Mouse (Mus musculus) G1E (cell line): ENCODE data around the gene Spz1. TPM values are rescaled to one million over a fixed set of nuclear protein-coding genes. Genes with fewer than 3 reads are reported as not detected.
A peak's percentile ranks its signal among the peaks of the same experiment; 100 is the strongest.

Experiments used
- ATAC-seq: 2 replicates; pipeline ENCODE4 v1.8.0; 2016; ENCODE audit warnings: mild to moderate bottlenecking; ENCODE audit not compliant: insufficient number of reproducible peaks, poor library complexity, low FRiP score, severe bottlenecking; ENCODE audit errors: extremely low read depth
- DNase-seq: peaks from one replicate; pipeline ENCODE4 v3.0.0; 2012; ENCODE audit warnings: low spot score
- H3K27me3 ChIP-seq: 2 replicates; pipeline ENCODE4 v1.6.1; 2012; ENCODE audit warnings: mild to moderate bottlenecking, low read length, inconsistent platforms; ENCODE audit not compliant: insufficient read depth
- H3K36me3 ChIP-seq: replicated peaks from 2 replicates; pipeline ENCODE3; 2012; ENCODE audit warnings: mild to moderate bottlenecking, inconsistent platforms
- H3K4me1 ChIP-seq: 2 replicates; pipeline ENCODE4 v1.6.1; 2012; ENCODE audit warnings: low read depth, low read length, inconsistent platforms, mixed read lengths; ENCODE audit not compliant: insufficient read depth
- H3K4me3 ChIP-seq: 2 replicates; pipeline ENCODE4 v1.5.1; 2012; ENCODE audit warnings: low read depth, mild to moderate bottlenecking, inconsistent platforms, low read length, moderate library complexity, mixed read lengths
- H3K9me3 ChIP-seq: replicated peaks from 2 replicates; pipeline ENCODE4 v1.6.1; 2012; ENCODE audit warnings: inconsistent platforms
- CTCF ChIP-seq: IDR thresholded peaks from 2 replicates; pipeline ENCODE4 v1.5.1; 2012; ENCODE audit warnings: low read depth, low read length, inconsistent platforms, mixed read lengths
- GATA1 ChIP-seq: IDR thresholded peaks from 2 replicates; pipeline ENCODE4 v1.6.1; 2012; ENCODE audit warnings: borderline replicate concordance, low read length, inconsistent platforms, mixed read lengths
- GATA2 ChIP-seq: IDR thresholded peaks from 2 replicates; pipeline ENCODE4 v1.6.1; 2012; ENCODE audit warnings: low read depth, low read length, inconsistent platforms, borderline replicate concordance
- POLR2AphosphoS5 ChIP-seq: IDR thresholded peaks from 2 replicates; pipeline ENCODE4 v1.6.1; 2012; ENCODE audit warnings: low read depth, low read length, inconsistent platforms; ENCODE audit not compliant: insufficient replicate concordance
- TAL1 ChIP-seq: conservative IDR thresholded peaks from 2 replicates; pipeline ENCODE4 v1.6.1; 2012; ENCODE audit warnings: low read depth, low read length, inconsistent platforms, mixed read lengths
- polyA plus RNA-seq: library from polyadenylated mRNA; stranded (reverse); fragments of >175 nt; gene quantifications from 2 replicates; pipeline ENCODE4 v1.2.3, GENCODE M21; 2012
- total RNA-seq, 2 experiments: library from RNA; stranded (forward) in 1 of 2; stranded (reverse) in 1 of 2; fragments of 200-1000 nt in 1 of 2; fragments of >200 nt in 1 of 2; fragmentation: Nextera tagmentation in 1 of 2; gene quantifications; 2 replicates each; pipeline ENCODE4 v1.2.3; 2014 to 2017

The Spz1 gene
- total and polyA plus RNA-seq, 3 experiments: 0.11 TPM; not detected in 2

DNA sequence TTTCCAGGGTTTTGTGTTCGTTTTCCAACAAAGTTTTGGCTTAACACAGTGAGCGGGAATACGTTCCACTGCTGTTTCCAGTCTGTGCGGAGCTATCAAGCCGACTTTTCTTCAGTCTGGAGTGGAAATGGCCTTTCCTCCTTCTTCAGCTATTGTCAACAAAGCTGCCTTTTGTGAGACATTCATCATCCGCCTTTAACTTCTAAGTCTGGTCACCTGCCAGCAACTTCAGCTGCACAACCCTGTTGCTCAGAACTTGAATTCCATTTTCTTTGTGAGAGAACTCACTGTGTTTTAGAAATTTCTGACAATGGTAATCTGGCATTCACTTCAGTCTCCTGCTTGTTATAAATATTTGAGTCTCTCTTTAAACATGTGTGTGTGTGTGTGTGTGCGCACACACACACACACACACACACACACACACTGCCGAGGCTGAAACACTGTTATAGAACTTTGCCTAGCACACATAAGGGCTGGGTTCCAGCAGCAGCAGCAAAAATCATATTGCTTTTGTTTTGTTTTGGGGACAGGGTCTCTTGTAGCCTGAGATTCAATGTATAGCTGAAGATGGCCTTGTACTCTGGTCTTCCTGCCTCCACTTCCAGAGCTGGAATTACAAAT lies 8.2 kb upstream of the Spz1 start:
- Histone ChIP-seq H3K36me3 (no peaks in the 10 kb centered on the region), H3K4me3 (no peak overlapping the region), H3K4me1 (peaks cover 23% of the 10 kb centered on the region), H3K27me3 (no peaks in the 10 kb centered on the region), H3K9me3 (no peaks in the 10 kb centered on the region)
- no peak for DNase-seq
- no peak for ATAC-seq
- TF ChIP-seq GATA1 (no peak), CTCF (no peak), TAL1 (no peak), POLR2AphosphoS5 (no peak), GATA2 (no peak)

DNA sequence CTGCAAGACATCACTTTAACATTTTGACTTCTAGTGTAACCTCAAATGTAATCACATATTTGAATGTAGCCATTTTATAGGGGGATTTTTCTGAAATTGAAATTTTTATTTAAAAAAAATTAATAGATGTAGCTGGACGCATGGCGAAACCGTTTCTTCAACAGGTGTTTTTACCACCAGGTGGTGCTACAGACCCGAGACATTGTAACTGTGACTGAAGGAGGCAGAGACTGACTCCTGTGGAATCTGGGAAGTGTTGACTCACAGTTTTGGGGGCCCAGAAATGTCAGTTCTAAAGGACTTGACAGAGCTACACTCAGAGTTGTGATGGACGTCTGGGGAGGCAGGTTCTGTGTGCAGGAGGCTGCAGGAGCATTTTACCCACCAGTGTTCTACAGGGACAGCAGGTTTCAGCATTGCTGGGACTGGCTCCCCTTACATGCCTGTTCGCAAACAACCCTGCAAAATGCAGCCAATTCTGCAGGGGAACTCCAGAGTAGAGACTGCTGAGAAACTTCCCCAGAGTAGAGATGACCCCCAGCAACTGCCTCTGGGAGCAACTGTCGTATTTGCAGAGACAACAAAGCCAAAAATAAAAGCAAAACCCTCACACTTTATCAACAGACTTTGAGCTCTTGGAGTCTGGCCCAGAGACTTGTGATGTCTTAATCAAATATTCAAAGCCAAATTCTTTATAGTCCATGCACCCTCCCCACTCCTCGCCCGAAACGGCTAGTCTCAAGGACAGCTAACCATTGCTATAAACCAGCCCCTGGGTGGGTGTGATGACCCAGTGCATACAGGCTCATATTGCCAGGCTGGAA lies 4.5 kb upstream of the Spz1 start:
- no peaks in the 10 kb centered on the region for H3K36me3 ChIP-seq
- H3K9me3 ChIP-seq: no peaks in the 10 kb centered on the region
- TF ChIP-seq TAL1: no peak
- TF ChIP-seq POLR2AphosphoS5: no peak
- DNase-seq (peak; percentile 29), ATAC-seq (no peak)
- H3K27me3 ChIP-seq: peaks cover 7% of the 10 kb centered on the region
- peaks cover 16% of the 10 kb centered on the region for H3K4me1 ChIP-seq
- H3K4me3 ChIP-seq: no peak overlapping the region

DNA sequence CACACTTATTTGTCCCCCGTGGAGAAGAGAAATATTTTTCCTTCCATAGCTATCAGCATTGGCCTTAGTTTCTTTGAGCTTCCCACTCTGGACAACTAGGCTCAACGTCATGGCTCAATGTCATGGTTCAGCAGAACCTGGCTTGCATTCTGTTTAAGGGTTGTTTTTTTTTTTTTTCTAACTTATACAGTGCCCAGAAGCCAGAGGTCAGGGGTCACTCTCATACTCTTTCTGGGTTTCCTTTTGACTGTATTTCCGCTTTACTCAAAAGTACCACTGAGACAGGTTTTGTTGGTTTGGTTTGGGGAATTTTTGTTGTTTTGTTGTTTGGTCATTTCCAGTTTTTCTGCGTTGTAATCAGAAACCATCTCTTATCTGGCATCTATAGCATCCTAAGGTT lies 2.2 kb upstream of the Spz1 start:
- no peak overlapping the region for H3K4me3 ChIP-seq
- H3K36me3 ChIP-seq: no peaks in the 10 kb centered on the region
- TF ChIP-seq GATA1: no peak
- TF ChIP-seq GATA2: no peak
- TF ChIP-seq TAL1: no peak
- TF ChIP-seq POLR2AphosphoS5: no peak
- TF ChIP-seq CTCF: no peak
- DNase-seq (no peak), ATAC-seq (no peak)
- peaks cover 16% of the 10 kb centered on the region for H3K4me1 ChIP-seq
- no peaks in the 10 kb centered on the region for H3K9me3 ChIP-seq
- peaks cover 16% of the 10 kb centered on the region for H3K27me3 ChIP-seq

DNA sequence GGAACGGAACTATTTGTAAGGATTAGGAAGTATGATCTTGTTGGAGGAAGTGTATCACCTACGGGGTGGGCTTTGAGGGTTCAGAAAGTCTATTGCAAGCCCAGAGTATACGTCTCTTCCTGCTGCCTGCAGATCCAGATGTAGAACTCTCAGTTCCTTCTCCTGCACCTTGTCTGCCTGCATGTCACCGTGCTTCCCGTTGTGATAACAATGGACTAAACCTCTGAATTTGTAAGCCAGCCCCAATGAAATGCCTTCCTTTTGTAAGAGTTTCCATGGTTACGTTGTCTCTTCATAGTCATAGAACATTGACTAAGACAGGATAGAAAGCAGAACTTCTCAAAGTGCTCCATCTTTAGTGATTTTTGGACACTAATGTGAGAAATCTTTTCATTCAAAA lies 716 bp upstream of the Spz1 start:
- no peak for TF ChIP-seq CTCF
- no peak for TF ChIP-seq GATA1
- no peak for TF ChIP-seq POLR2AphosphoS5
- TF ChIP-seq TAL1: no peak
- no peak for TF ChIP-seq GATA2
- H3K36me3 ChIP-seq: no peaks in the 10 kb centered on the region
- H3K4me1 ChIP-seq: peaks cover 16% of the 10 kb centered on the region
- peaks cover 16% of the 10 kb centered on the region for H3K27me3 ChIP-seq
- H3K4me3 ChIP-seq: no peak overlapping the region
- DNase-seq (no peak), ATAC-seq (no peak)
- no peaks in the 10 kb centered on the region for H3K9me3 ChIP-seq

DNA sequence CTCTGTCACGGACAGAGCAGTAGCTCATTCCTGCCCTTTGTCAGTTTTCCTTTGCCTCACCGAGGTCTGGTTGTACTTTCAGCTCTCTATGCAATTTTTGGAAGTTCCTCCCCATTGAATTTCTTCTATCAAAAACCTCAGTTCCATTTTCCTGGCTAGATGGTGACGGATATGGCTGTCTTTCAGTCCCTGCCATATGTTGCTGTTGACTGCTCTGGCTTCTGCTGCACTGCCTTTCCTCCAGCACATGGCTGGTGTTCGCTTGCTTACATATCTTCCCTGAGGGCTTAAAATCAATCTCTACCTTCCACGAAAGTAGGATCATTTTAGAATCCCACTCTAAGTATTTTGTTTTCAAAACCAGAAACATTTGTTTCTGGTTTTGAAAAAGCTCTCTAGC lies 16.5 kb downstream of the Spz1 start:
- ATAC-seq (no peak), DNase-seq (no peak)
- Histone ChIP-seq H3K4me1 (0 out of 2 replicates have a peak, but pooled peaks cover 2% of the 10 kb centered on the region), H3K36me3 (no peaks in the 10 kb centered on the region), H3K27me3 (peaks cover 15% of the 10 kb centered on the region), H3K9me3 (0 out of 2 replicates have a peak, but pooled peaks cover 6% of the 10 kb centered on the region), H3K4me3 (no peak overlapping the region)
- TF ChIP-seq CTCF (no peak), GATA1 (no peak), POLR2AphosphoS5 (no peak), TAL1 (no peak), GATA2 (no peak)

DNA sequence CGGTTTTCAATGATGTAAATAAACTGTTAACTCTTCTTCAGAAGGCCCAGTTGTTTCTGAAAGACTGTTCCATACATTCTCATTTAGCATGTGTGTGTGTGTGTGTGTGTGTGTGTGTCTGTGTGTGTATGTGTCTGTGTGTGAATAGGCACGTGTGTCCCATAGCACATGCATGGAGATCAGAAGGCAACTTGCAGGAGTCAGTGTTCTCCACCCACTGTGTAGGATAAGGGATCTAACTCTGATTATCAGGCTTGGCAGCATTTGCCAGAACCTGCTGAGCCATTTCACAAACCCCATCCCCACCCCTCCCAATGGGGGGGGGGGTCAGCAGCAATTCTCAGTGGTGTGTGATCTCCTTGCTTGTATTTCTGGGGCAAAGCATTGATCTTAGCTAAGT lies 18.7 kb downstream of the Spz1 start:
- Histone ChIP-seq H3K36me3 (no peaks in the 10 kb centered on the region), H3K4me1 (0 out of 2 replicates have a peak, but pooled peaks cover 2% of the 10 kb centered on the region), H3K9me3 (peaks cover 15% of the 10 kb centered on the region), H3K27me3 (peaks cover 12% of the 10 kb centered on the region), H3K4me3 (no peak overlapping the region)
- no peak for DNase-seq
- TF ChIP-seq GATA2 (no peak), POLR2AphosphoS5 (no peak), GATA1 (no peak), CTCF (no peak), TAL1 (no peak)
- ATAC-seq: no peak
